Mouse (Mus musculus) myocyte (in vitro differentiated cells): Measurements from ENCODE around the gene Timm8a2. TPM values are rescaled to one million over a fixed set of nuclear protein-coding genes. Genes with fewer than 3 reads are reported as not detected.

Experiments
- H3K27me3 ChIP-seq: one replicate; pipeline ENCODE4 v1.6.1; 2011; ENCODE audit not compliant: control insufficient read depth, insufficient read depth, insufficient read length
- H3K36me3 ChIP-seq: one replicate; pipeline ENCODE4 v1.6.1; 2011; ENCODE audit not compliant: control insufficient read depth, insufficient read depth
- H3K4me2 ChIP-seq: one replicate; pipeline ENCODE4 v1.6.1; 2011; ENCODE audit warnings: low read depth, control low read depth
- H3K4me3 ChIP-seq: one replicate; pipeline ENCODE4 v1.5.1; 2011; ENCODE audit warnings: mild to moderate bottlenecking, control low read depth, moderate library complexity
- H3K79me2 ChIP-seq: one replicate; pipeline ENCODE4 v1.6.1; 2011; ENCODE audit not compliant: control insufficient read depth, insufficient read depth
- H3ac ChIP-seq: one replicate; pipeline ENCODE4 v1.6.1; 2011; ENCODE audit not compliant: control insufficient read depth, insufficient read length
- CEBPB ChIP-seq: IDR thresholded peaks from 2 replicates; pipeline ENCODE4 v1.6.1; 2011; ENCODE audit warnings: mild to moderate bottlenecking, moderate library complexity; ENCODE audit not compliant: poor library complexity, insufficient read depth, severe bottlenecking
- E2F4 ChIP-seq: IDR thresholded peaks from one replicate; pipeline ENCODE4 v1.6.1; 2011; ENCODE audit warnings: mild to moderate bottlenecking, control low read depth, moderate library complexity; ENCODE audit not compliant: insufficient read depth
- MAX ChIP-seq: IDR thresholded peaks from one replicate; pipeline ENCODE4 v1.6.1; 2011; ENCODE audit warnings: low read depth, mild to moderate bottlenecking, control low read depth
- MYOD1 ChIP-seq, 3 experiments: IDR thresholded peaks; one replicate each; pipeline ENCODE4 v1.6.1; 2011; ENCODE audit warnings: control low read depth in 2 of 3, low read depth in 2 of 3, mild to moderate bottlenecking in 2 of 3, moderate library complexity in 1 of 3; ENCODE audit not compliant: insufficient read length in 2 of 3, control insufficient read depth in 1 of 3
- MYOG ChIP-seq, 3 experiments: IDR thresholded peaks; one replicate each; pipeline ENCODE4 v1.6.1; 2011; ENCODE audit warnings: control low read depth in 2 of 3, low read depth in 2 of 3, mild to moderate bottlenecking in 2 of 3; ENCODE audit not compliant: insufficient read length in 2 of 3, control insufficient read depth in 1 of 3, insufficient read depth in 1 of 3
- POLR2A ChIP-seq: IDR thresholded peaks from one replicate; pipeline ENCODE4 v1.6.1; 2011; ENCODE audit warnings: low read depth, mild to moderate bottlenecking, control low read depth, moderate library complexity; ENCODE audit not compliant: insufficient read length
- POLR2AphosphoS2 ChIP-seq: IDR thresholded peaks from one replicate; pipeline ENCODE4 v1.6.1; 2011; ENCODE audit warnings: low read depth, control low read depth; ENCODE audit not compliant: insufficient read length
- REST ChIP-seq: IDR thresholded peaks from one replicate; pipeline ENCODE4 v1.6.1; 2011; ENCODE audit warnings: mild to moderate bottlenecking, control low read depth, moderate library complexity; ENCODE audit not compliant: insufficient read depth, insufficient read length
- SRF ChIP-seq: IDR thresholded peaks from one replicate; pipeline ENCODE4 v1.6.1; 2011; ENCODE audit warnings: low read depth; ENCODE audit not compliant: control insufficient read depth, insufficient read length
- TCF12 ChIP-seq: IDR thresholded peaks from one replicate; pipeline ENCODE4 v1.6.1; 2011; ENCODE audit warnings: mild to moderate bottlenecking, control low read depth; ENCODE audit not compliant: poor library complexity, insufficient read depth, severe bottlenecking
- TCF3 ChIP-seq: IDR thresholded peaks from one replicate; pipeline ENCODE4 v1.6.1; 2011; ENCODE audit warnings: low read depth, control low read depth; ENCODE audit not compliant: insufficient read length
- USF1 ChIP-seq: IDR thresholded peaks from one replicate; pipeline ENCODE4 v1.6.1; 2011; ENCODE audit warnings: low read depth, mild to moderate bottlenecking, control low read depth, moderate library complexity
- polyA plus RNA-seq: library from polyadenylated mRNA; unstranded; fragments of >200 nt; fragmentation: generic; extraction: Trizol; gene quantifications from one replicate; pipeline ENCODE4 v1.2.1, GENCODE M21; 2012; ENCODE audit warnings: missing spikeins

The Timm8a2 gene
- polyA plus RNA-seq, 1 experiment: not detected

GRCm38 (mm10) chr14:121989331-121989730 lies 45.1 kb upstream of the Timm8a2 start:
- TF ChIP-seq MYOG (IDR thresholded peaks at IDR 0.05; ENCODE audit: control insufficient read depth in 1 of 3, insufficient read depth in 1 of 3, insufficient read length in 2 of 3, low read depth in 2 of 3) (no peak), USF1 (no peak), TCF3 (no peak), CEBPB (no peak), REST (no peak), E2F4 (no peak), TCF12 (no peak), POLR2A (no peak), MAX (no peak), POLR2AphosphoS2 (no peak)
- Histone ChIP-seq H3K4me3 (no peak overlapping the region), H3K79me2 (no peaks in the 10 kb centered on the region), H3ac (no peak overlapping the region), H3K36me3 (no peaks in the 10 kb centered on the region), H3K4me2 (no peak overlapping the region), H3K27me3 (no peaks in the 10 kb centered on the region)

- H3K4me2 ChIP-seq: no peak overlapping the region
- H3K79me2 ChIP-seq: no peaks in the 10 kb centered on the region
- no peaks in the 10 kb centered on the region for H3K27me3 ChIP-seq
- TF ChIP-seq TCF12: no peak
- TF ChIP-seq MYOG (IDR thresholded peaks at IDR 0.05; ENCODE audit: control insufficient read depth in 1 of 3, insufficient read depth in 1 of 3, insufficient read length in 2 of 3, low read depth in 2 of 3): no peak
- TF ChIP-seq TCF3: no peak
- TF ChIP-seq E2F4: no peak
- no peak for TF ChIP-seq CEBPB
- TF ChIP-seq POLR2AphosphoS2: no peak
- no peak for TF ChIP-seq MAX
- TF ChIP-seq SRF: no peak
- TF ChIP-seq POLR2A: no peak
- TF ChIP-seq USF1: no peak
- TF ChIP-seq REST: no peak
- TF ChIP-seq MYOD1 (IDR thresholded peaks at IDR 0.05; ENCODE audit: control insufficient read depth in 1 of 3, insufficient read length in 2 of 3, low read depth in 2 of 3): no peak
- no peaks in the 10 kb centered on the region for H3K36me3 ChIP-seq
- H3ac ChIP-seq: no peak overlapping the region
- no peak overlapping the region for H3K4me3 ChIP-seq
Measured at GRCm38 (mm10) chr14:121989869-121990268, 44.6 kb upstream of the Timm8a2 start.

GRCm38 (mm10) chr14:121990897-121991296 lies 43.6 kb upstream of the Timm8a2 start:
- no peak overlapping the region for H3K4me3 ChIP-seq
- no peaks in the 10 kb centered on the region for H3K27me3 ChIP-seq
- H3ac ChIP-seq: no peak overlapping the region
- no peak overlapping the region for H3K4me2 ChIP-seq
- no peaks in the 10 kb centered on the region for H3K79me2 ChIP-seq
- TF ChIP-seq MYOD1 (IDR thresholded peaks at IDR 0.05; ENCODE audit: control insufficient read depth in 1 of 3, insufficient read length in 2 of 3, low read depth in 2 of 3) (no peak), POLR2AphosphoS2 (no peak), MYOG (IDR thresholded peaks at IDR 0.05; ENCODE audit: control insufficient read depth in 1 of 3, insufficient read depth in 1 of 3, insufficient read length in 2 of 3, low read depth in 2 of 3) (no peak), POLR2A (no peak), TCF3 (no peak), E2F4 (no peak), MAX (no peak), USF1 (no peak), TCF12 (no peak), REST (no peak), CEBPB (no peak), SRF (no peak)
- H3K36me3 ChIP-seq: peaks cover 3% of the 10 kb centered on the region

GRCm38 (mm10) chr14:121991921-121992320 lies 42.6 kb upstream of the Timm8a2 start:
- Histone ChIP-seq H3K4me2 (no peak overlapping the region), H3K36me3 (peaks cover 8% of the 10 kb centered on the region), H3K4me3 (no peak overlapping the region), H3K27me3 (no peaks in the 10 kb centered on the region), H3ac (no peak overlapping the region), H3K79me2 (no peaks in the 10 kb centered on the region)
- TF ChIP-seq CEBPB: no peak
- no peak for TF ChIP-seq TCF12
- no peak for TF ChIP-seq TCF3
- TF ChIP-seq SRF: no peak
- TF ChIP-seq POLR2A: no peak

GRCm38 (mm10) chr14:121992395-121993280 lies 41.8 kb upstream of the Timm8a2 start:
- TF ChIP-seq MAX (no peak), POLR2A (no peak), MYOD1 (IDR thresholded peaks at IDR 0.05; ENCODE audit: control insufficient read depth in 1 of 3, insufficient read length in 2 of 3, low read depth in 2 of 3) (no peak), TCF3 (no peak), E2F4 (no peak), SRF (no peak), CEBPB (no peak), POLR2AphosphoS2 (no peak), TCF12 (no peak), MYOG (IDR thresholded peaks at IDR 0.05; ENCODE audit: control insufficient read depth in 1 of 3, insufficient read depth in 1 of 3, insufficient read length in 2 of 3, low read depth in 2 of 3) (no peak), USF1 (no peak), REST (no peak)
- H3K4me2 ChIP-seq: no peak overlapping the region
- H3K4me3 ChIP-seq: no peak overlapping the region
- no peak overlapping the region for H3ac ChIP-seq
- no peaks in the 10 kb centered on the region for H3K27me3 ChIP-seq
- H3K36me3 ChIP-seq: peaks cover 8% of the 10 kb centered on the region
- H3K79me2 ChIP-seq: no peaks in the 10 kb centered on the region
